Mouse (Mus musculus): ENCODE data around the gene Gtf2i.

The Gtf2i gene

DNA sequence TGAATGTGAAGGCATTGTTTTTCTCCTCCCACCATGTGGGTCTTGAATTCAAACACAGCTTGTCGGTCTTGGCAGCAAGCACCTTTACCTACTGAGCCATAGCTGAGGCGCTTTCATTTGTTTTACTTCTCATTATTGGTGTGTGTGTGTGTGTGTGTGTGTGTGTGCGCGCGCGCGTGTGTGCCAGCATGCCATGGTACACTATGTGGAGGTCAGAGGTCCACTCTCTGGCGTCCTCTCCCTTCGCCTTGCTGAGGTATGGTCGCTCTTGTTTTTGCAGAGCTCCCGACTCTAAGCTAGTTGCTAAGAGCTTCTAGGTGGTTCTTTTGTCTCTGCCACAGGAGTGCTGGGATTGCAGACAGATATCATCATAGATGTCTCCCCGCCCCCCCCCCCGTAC lies 7.8 kb upstream of the Gtf2i start:
- no peak for DNase-seq (ENCODE audit: low spot score in 2 of 2)

DNA sequence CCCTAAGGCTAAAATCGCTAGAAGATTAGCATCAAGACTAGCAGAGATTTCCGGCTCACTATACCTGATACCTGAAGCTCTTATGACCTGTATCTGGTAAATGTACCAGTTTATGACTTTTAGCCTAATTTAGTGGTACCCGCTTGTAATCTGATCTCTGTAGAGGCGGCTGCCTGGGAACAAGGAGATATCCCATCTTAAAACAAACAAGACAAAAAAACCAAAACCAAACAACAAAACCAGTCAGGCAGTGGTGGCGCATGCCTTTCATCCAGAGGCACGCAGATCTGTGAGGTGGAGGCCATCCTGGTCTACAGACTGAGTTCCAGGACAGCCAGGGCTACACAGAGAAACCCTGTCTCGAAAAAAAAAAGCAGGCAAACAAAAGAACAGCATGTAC lies 7.1 kb upstream of the Gtf2i start:
- no peak for DNase-seq (ENCODE audit: low spot score in 2 of 2)

DNA sequence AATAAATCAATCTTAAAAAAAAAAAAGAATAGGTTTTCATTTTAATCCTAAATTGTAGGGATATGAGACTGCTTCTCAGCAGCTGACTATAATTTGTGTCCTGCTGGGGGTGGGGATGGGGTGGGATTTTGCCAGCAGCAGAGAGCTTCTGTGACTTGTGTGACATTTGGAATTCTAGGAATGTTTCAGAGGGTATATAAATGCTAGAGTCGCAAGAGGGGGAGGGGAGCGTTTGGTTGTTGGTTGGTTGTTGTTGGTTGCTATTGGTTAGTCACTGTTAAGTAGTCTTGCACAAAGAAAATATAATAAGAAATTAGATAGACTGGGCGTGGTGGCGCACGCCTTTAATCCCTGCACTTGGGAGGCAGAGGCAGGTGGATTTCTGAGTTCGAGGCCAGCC lies 4.3 kb upstream of the Gtf2i start:
- no peak for DNase-seq (ENCODE audit: low spot score in 2 of 2)

DNA sequence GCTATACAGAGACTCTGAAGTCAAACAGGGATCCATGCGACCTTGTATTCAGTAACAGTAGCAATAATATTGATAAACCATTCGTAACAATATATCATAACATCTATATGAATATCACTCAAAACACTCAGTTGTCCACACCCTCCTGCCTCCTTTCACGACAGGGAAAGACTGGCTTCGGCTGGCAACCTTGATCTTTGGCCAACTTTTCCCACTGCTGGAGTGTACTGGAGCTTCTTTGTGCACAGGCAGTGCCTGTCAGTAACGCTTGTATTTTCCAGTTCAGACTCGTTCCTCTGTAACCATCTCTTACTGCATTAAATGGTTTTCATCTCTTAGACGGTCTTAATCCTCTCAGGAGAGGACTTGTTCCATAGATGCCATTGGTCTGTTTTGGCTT lies 2.2 kb upstream of the Gtf2i start:
- DNase-seq (ENCODE audit: low spot score in 2 of 2): no peak

DNA sequence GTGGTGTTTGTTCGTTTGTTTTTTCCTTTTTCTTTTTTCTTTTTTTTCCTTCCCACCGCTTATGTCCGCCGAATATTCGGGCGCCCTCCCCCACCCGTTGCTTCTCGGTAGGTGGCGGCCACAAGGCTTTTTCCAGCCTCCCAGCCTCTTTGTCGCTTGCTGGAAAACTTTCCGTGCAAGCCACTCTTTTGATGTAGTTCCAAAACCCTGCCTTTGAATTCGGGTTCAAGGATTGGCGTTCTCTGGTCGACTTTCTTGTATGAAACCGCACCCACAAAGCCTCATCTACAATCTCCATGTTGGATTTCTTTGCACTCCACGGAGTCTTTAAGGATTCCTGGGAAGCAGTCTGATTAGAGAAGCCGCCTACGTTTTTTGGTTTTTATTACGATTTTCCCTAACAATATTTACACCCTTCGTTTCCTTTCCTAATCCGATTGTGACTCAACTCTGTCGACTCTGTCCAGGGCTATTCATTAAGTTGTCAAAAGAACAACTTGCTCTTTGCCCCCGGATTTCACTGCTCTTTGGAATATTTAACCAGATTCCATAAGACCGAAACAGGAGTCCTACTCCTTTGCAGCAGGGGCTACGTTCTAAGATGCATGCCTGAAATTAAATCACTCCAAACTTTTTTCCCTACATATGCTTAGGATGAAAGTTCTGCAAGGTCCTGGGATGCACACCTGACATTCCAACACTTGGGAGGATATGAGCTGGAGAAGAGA lies 1.2 kb upstream of the Gtf2i start:
- peak; percentile 46 to 63 for DNase-seq (ENCODE audit: low spot score in 2 of 2)

DNA sequence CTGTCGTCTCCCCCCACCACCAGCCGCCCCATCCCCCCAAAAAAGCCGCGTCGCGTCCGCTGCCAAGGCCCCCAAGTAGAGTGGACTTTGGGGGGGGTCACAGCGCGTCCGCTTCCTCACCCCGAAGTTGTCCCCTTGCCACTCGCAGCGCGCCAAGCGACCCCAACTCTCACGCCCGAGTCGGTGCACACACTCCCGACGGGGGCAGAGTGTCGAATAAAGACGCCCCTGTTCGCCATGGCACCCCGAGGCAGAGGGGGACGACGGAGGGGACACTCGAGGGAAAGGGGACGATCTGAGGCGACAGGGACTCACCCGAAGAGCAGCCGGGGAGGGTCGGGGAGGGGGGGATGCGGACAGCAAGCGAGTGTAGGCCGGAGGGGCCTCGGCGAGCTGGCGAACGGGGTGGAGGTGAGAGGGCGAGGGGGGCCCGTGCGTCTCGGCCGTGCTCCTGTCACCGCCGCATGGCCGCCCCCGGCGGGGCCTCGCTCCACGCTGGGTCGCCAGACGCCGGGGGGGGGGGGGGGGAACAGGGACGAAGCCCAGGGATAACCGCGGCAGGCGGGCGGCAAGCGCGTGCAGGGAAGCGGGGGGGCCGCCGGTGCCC lies 389 bp downstream of the Gtf2i start:
- peak in 1 of 2 experiments; percentile 50 for DNase-seq (ENCODE audit: low spot score in 2 of 2)

DNA sequence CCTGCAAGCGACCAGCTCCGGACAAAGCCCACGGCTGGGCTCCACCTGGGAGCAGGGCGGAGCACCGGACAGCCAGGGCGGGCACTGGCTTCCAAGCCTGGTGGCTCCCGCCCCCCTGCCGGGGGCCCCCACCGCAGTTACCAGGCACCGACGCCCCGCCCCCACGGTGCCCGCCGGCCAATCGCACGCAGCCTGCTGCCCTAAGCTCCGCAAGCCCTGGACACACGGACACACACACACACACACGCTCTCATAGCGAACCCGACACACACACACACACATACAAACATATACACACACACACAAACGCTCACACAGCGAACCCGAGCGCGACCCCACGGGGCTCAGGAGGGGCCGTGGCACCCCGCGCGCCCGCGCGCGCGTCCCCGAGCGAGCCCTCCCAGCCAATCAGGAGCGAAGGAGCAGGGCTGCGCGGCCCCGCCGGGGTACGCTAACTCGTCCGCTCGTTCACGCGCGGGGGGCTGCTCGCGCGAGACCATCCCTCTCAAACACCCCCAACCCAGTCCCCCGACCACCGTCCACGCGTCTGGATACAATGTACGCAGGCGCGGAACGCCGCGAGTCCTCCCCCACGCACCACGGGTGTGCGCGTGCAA lies 1.0 kb downstream of the Gtf2i start:
- peak; percentile 95 to 96 for DNase-seq (ENCODE audit: low spot score in 2 of 2)

DNA sequence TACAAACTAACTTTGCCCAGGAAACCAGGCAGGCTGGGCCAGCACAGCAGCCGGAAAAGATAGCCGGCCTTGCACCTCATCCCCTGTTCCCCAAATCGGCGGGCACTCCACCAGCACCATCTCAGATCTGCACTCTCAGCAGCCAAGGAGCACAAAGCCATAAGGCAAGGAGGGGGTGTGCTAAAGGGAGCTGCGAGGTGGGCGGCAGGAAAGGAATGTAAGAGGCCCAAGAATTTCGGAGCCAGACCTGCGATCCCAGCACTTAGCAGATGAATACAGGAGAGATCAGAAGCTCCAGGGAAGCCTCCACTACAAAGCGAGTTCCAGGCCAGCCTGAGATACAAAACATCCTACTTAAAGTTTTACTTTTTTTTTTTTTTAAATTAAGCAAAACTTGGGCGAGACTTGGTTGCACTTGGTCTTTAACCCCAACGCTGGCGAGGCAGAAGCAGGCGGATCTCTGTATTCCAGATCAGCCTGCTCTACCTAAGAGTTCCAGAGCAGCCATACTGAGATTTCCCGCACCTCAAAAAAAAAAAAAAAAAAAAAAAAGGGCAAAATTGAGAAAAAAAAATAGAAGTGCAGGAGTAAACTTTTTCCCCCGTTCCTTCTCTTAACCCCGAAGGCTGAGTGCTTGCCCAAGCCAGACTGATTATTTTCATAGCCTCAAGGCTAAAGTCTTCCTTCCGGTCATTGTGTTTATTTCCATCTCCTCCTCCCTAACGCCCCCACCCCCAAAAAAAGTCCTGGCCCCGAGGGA lies 1.7 kb downstream of the Gtf2i start:
- DNase-seq (ENCODE audit: low spot score in 2 of 2): peak; percentile 23 to 32

DNA sequence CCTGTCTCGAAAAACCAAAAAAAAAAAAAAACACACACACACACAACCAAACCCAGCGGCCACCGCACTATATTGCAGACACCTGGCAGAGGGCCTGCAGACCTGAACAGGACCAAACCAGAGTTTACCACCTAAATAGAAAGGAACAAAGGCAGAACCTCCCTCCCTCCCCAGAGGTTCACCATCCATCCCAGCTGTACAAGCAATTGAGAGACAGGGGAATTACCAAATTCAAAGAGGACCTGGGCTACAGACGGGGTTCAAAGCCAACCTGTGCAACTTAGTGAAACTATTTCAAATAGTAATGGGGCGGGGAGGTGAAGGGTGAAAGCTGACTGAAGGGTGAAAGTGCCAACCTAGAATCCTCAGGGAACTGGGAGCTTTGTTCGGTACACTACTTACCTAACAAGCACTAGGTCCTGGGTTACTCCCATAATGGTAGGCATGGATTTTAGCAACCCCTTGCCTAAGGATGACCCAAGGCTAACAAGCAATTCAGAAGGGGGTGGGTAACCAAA lies 2.6 kb downstream of the Gtf2i start:
- no peak for DNase-seq (ENCODE audit: low spot score in 2 of 2)

DNA sequence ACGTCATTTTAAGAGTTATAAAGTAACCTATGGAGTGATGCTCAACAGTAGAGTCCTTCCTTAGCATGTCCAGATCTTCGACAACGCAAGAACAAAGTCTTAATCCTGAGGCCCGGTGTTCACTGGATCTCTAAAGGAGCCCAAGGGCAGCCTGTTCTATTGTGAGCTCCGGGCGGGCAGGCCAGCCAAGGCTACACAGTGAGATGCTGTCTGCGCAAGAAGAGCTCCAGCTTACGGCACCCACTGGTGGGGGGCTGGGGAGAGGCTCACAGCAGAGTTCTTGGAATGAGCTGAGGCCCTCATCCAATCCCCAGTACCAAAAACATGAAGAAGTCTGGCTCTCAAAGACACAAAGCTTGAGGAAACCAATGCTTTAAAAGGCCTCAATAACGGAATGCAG lies 4.4 kb downstream of the Gtf2i start:
- no peak for DNase-seq (ENCODE audit: low spot score in 2 of 2)

DNA sequence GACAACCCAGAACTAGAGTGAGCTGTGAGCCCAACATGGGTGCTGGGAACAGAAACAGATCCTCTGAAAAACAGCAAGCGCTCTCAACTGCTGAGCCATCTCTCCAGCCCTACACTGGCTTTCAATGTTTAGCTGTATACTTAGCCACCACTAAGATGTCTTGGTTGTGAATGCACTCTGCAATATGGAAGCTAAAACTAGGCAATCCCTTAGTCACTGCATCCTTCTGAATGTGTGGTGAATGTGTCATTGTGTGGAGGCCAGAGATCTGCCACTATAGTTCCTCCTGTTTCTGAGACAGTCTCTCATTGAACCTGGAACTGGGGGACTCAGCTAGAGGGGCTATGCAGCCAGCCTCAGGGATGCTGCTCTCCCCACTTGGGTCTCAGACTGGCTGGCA lies 5.2 kb downstream of the Gtf2i start:
- DNase-seq (ENCODE audit: low spot score in 2 of 2): no peak

DNA sequence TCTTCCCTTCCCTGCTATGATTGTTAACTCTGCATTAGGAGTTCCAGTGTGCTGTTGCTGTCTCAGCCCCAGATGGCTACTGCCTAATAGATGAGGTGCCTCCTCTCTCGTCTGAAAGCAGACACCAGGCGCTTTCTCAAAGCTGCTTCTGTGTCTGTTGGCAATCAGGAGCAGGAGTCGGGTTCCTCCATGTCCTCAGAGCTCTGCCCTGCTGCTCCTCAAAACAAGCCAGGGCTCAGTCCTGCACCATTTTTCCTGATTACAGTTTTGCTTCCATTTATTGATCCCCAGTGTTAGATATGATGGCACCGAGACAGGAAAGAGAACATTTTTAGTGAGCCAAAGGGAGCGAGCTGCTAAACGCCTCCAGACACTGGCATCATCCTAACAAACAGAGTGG lies 9.9 kb downstream of the Gtf2i start:
- no peak for DNase-seq (ENCODE audit: low spot score in 2 of 2)

DNA sequence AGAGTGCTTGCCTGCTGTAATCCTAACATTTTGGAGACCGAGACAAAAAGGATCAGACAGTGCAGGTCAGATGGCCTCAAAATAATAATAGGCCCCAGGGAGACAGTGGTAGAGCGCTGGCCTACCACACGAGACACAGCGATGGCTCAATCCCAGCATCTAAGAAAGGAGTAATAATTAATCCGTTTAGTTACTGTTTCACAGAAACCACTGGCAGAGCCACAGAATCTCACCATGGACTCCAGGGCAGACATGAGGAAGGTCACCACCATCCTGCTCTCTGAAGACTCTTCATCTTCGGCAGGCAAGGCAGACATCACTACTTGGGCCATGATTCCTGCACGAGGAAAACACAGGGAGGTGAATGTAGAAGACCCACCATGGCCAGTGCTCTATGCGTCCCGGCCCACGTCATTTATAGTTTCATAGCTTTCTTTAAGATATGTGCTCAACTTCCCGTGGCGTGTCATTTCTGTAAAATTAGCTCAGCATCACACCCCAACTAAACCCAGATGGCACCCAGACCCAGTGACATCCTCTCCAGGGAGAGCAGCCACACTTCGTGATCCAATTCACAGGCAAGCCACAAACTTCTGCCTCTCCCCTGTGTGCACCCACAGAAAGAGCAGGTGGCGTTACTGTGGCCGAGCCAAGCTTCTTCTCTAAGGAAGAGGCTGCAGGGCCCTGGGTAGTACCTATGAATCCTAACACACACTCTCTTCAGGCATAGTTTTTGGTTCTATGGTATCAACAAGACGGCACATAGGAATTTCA lies 19.1 kb downstream of the Gtf2i start:
- DNase-seq (ENCODE audit: low spot score in 2 of 2): no peak

DNA sequence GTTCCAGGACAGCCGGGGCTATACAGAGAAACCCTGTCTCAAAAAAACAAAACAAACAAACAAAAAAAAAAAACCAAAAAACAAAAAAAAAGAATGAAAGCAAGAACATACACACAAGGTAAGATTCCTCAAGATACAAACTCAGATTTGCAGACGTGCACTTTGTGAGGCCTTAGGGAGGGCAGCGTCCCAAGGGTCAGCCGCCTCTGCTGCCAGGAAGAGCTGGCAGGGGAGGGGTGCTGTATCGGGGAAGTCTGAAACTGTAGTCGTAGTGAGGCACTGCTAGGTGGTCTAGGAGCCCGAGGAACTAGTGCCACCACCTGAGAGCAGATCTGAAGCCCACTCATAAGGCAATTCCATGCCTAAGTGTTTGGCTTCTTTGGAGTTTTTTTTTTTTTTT lies 20.0 kb downstream of the Gtf2i start:
- DNase-seq (ENCODE audit: low spot score in 2 of 2): no peak

DNA sequence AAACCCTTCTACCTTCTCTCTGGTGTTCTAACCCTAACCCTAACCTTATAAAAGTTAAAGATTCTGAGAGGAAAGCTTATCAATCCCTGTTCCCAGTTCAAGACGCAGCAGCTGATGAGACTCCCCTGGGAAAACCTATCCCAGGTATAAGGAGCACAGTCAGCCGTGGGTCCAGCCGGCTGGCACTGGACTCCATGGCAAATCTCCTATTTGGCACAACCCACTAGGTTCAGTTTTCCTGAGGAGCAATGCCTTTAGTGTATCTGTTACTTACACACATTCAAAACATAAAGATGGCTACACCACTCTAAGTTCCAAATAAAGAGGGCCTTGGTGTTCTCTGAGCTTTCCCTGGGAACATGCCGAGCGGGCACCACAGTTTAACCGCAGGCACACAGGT lies 23.5 kb downstream of the Gtf2i start:
- DNase-seq (ENCODE audit: low spot score in 2 of 2): no peak

DNA sequence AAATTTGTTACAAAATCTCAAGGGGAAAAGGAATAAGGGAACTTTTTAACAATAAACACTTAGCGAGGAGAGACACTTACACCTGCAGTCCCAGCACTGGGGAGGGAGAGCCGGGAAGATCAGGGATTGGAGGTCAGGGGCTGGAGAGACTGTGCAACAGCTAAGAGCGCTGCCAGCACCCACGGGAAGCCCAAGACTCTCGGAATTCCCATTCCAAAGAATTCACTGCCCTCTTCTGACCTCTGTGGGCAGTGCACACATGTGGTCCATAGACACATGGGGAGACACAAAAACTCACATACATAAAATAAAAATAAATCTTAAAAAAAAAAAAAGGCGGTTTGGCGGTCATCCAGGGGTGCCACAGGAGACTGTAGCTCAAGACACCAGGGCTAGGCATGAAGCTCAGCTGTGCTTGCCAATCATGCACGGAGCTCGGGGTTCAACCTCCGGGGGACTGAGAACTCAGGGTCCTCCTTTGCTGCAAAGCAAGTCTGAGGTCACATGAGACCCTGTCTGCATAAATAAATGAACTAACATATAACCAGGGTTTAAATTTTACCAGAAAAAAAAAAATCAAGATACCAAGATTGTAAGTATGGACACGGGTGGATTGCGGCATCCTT lies 24.5 kb downstream of the Gtf2i start:
- no peak for DNase-seq (ENCODE audit: low spot score in 2 of 2)

DNA sequence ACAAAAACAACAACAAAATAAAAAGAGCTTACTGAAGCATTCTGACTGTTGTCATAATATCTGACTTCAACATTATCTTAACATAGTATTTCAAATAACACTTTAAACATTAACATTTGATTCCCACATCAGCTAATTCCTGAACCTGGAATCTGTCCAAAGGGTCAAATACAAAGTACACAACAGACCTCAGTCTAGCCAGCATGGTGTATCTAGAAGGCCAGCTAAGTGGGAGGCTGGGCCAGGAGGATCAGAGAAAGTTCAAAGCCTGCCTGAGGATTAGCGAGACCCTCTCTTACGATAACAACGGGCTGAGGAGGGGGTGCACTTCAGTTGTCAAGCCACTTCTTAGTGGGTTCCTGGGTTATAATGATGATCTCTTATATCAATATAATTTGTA lies 26.5 kb downstream of the Gtf2i start:
- no peak for DNase-seq (ENCODE audit: low spot score in 2 of 2)

DNA sequence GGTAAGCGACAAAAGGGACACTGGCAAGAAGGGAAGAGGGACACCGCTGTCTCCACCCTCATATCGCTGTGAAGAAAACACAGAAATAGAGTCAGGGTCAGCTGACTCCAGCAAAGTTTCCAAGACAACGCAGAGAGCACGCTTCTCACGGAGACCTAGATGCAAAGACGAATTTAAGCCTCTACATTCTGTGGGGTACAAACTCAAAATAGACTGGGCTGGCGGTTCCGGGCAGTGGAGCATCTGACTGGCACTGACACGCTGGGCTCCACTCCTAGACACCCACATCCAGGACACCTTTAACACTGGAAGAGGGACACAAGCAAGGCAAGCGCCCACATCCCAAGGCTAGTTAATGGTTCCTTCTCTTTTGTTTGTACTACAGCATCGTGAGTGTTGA lies 29.6 kb downstream of the Gtf2i start:
- no peak for DNase-seq (ENCODE audit: low spot score in 2 of 2)

DNA sequence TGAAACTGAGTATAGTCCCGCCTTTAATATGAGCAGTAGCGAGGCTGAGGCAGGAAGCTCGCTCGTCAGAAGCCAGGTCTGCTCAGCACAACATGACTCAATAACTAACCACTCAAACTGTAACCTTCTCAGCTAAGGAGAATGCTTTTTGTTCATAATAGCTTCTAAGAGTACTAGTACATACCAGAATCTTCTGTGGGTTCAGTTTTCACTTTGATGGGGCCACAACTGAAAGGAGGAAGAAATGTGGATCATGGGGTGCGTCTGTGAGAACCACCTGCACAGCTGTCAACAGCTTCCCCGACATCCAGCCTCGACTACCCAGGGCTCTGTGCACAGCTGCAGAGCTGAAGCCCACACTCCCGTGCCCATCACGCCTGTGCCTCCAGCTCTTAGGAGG lies 32.0 kb downstream of the Gtf2i start:
- DNase-seq (ENCODE audit: low spot score in 2 of 2): no peak

DNA sequence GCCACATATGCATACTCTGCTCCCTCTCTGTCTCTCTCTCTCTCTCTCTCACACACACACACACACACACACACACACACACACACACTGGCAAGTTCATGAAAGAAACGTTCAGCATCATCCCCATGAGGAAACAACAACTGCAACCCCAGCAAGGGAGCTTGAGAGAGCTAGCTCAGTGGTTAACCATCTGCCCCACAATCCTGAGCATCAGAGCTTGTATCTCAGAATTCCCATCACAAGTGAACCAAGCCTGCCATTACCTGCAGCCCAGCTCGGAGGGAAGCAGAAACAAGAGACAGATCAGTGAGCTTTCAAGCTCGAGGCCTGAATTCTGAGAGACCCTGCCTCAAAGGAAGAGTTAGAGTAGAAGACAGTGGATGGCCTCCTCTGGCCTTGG lies 32.5 kb downstream of the Gtf2i start:
- DNase-seq (ENCODE audit: low spot score in 2 of 2): no peak

DNA sequence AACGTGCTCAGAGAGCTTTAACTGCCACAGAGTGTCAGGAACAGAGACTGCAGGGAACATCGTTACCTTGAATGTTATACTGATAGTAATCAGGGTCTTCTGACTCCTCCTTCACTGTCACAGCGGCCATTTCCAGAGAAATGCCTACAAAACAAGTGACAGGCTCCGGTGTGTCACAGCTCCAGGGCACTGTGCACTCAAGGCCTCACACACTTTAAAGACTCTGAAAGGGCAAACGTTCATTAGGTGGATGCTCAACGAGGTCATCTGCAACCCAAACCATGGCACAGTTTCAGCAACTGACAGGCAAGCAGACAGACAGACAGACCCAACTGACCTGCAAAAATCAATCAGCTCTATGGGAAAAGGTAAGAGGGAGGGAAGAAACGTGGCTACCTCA lies 35.2 kb downstream of the Gtf2i start:
- no peak for DNase-seq (ENCODE audit: low spot score in 2 of 2)
